Mouse (Mus musculus): Measurements from ENCODE around the gene Adat1. TPM values are rescaled to one million over a fixed set of nuclear protein-coding genes. Genes with fewer than 3 reads are reported as not detected.

The Adat1 gene
- total RNA-seq, 1 experiment: 11.0 TPM

DNA sequence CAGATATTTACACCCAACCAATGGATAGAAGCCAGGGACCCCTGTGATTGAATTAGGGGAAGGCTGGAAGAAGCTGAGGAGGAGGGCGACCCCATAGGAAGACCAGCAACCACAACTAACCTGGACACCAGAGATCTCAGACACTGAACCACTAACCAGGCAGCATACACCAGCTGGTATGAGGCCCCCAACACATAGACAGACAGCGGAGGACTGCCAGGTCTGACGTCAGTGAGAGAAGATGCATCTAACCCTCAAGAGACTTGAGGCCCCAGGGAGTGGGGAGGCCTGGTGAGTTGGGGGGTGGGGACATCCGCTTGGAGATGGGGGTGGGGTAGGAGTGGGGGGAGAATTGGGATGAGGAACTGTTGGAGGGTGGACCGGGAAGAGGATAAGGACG is 38.6 kb upstream of the Adat1 start:
- Histone ChIP-seq H3K27ac (ENCODE audit: insufficient read depth, low read depth, low read length, poor library complexity, severe bottlenecking) (no peak overlapping the region), H3K9me3 (ENCODE audit: control insufficient read depth, insufficient read depth, low read depth, low read length) (no peaks in the 10 kb centered on the region), H3K9ac (ENCODE audit: insufficient read depth, low read depth, low read length, poor library complexity, severe bottlenecking) (no peak overlapping the region), H3K4me3 (ENCODE audit: insufficient read depth in 1 of 2, low read depth in 1 of 2, low read length in 2 of 2, poor library complexity in 1 of 2, severe bottlenecking in 1 of 2) (no peak overlapping the region), H3K36me3 (ENCODE audit: control insufficient read depth, insufficient read depth, low read length, poor library complexity, severe bottlenecking) (no peaks in the 10 kb centered on the region), H3K4me1 (ENCODE audit: control insufficient read depth in 2 of 2, insufficient read depth in 2 of 2, low read length in 2 of 2, poor library complexity in 1 of 2) (peaks cover 4 to 10% of the 10 kb centered on the region in 2 experiments; a peak in 3 of 4 replicates)
- DNase-seq (ENCODE audit: low read depth, low spot score): no peak
- in situ Hi-C loops (cut with MboI; ENCODE audit: low sequenced_read_pairs in 2 of 2, unreplicated experiment in 2 of 2): no loop called here
- no peak for TF ChIP-seq ZC3H11A (IDR thresholded peaks at IDR 0.05; ENCODE audit: borderline replicate concordance, low read depth, low read length)
- no peak for TF ChIP-seq ZNF384 (IDR thresholded peaks at IDR 0.05; ENCODE audit: low read depth, low read length)
- TF ChIP-seq HCFC1 (IDR thresholded peaks at IDR 0.05; ENCODE audit: borderline replicate concordance, insufficient read depth, low read length): no peak
- TF ChIP-seq CHD2 (IDR thresholded peaks at IDR 0.05; ENCODE audit: low read depth, low read length): no peak

- Histone ChIP-seq H3K9me3 (ENCODE audit: control insufficient read depth, insufficient read depth, low read depth, low read length) (no peaks in the 10 kb centered on the region), H3K9ac (ENCODE audit: insufficient read depth, low read depth, low read length, poor library complexity, severe bottlenecking) (no peak overlapping the region), H3K36me3 (ENCODE audit: control insufficient read depth, insufficient read depth, low read length, poor library complexity, severe bottlenecking) (no peaks in the 10 kb centered on the region), H3K4me3 (ENCODE audit: insufficient read depth in 1 of 2, low read depth in 1 of 2, low read length in 2 of 2, poor library complexity in 1 of 2, severe bottlenecking in 1 of 2) (no peak overlapping the region), H3K27ac (ENCODE audit: insufficient read depth, low read depth, low read length, poor library complexity, severe bottlenecking) (no peak overlapping the region), H3K4me1 (ENCODE audit: control insufficient read depth in 2 of 2, insufficient read depth in 2 of 2, low read length in 2 of 2, poor library complexity in 1 of 2) (peaks cover 4 to 10% of the 10 kb centered on the region in 2 experiments; a peak in 3 of 4 replicates)
- no peak for TF ChIP-seq HCFC1 (IDR thresholded peaks at IDR 0.05; ENCODE audit: borderline replicate concordance, insufficient read depth, low read length)
- TF ChIP-seq MAFK (IDR thresholded peaks at IDR 0.05; ENCODE audit: insufficient read depth, low read depth, low read length): no peak
- no peak for TF ChIP-seq ZC3H11A (IDR thresholded peaks at IDR 0.05; ENCODE audit: borderline replicate concordance, low read depth, low read length)
- TF ChIP-seq CHD2 (IDR thresholded peaks at IDR 0.05; ENCODE audit: low read depth, low read length): no peak
- TF ChIP-seq ZNF384 (IDR thresholded peaks at IDR 0.05; ENCODE audit: low read depth, low read length): no peak
- in situ Hi-C loops (cut with MboI; ENCODE audit: low sequenced_read_pairs in 2 of 2, unreplicated experiment in 2 of 2): no loop called here
- no peak for DNase-seq (ENCODE audit: low read depth, low spot score)
Measured at GRCm38 (mm10) chr8:112029455-112029854, 37.4 kb upstream of the Adat1 start.

DNA sequence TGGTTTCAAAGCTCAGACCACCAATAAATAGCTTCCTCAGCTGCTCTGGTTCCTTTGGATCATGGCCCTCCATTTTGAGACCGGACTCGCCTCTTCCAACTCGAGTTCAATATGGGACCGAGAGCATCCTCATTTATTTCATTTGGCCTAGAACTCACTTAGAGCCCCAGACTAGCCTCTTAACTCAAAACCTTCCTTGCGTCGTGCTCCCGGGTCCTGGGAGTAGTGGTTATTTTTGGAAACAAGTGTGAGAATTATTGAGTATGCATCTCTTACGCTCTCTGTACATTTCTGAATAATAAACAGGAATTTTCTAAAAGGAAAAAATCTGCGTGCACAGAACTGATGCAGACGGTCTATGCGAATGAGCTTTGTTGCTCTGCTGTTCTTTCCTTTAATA is 22.8 kb upstream of the Adat1 start, which contains the start of gene Gm6793:
Gene Gm6793 (minus strand): TSS at position 101 of the 400 bp plus-strand sequence.
- H3K36me3 ChIP-seq (ENCODE audit: control insufficient read depth, insufficient read depth, low read length, poor library complexity, severe bottlenecking): peaks cover 8% of the 10 kb centered on the region
- no peak within 1 kb of the TSS for H3K27ac ChIP-seq (ENCODE audit: insufficient read depth, low read depth, low read length, poor library complexity, severe bottlenecking)
- no peaks in the 10 kb centered on the region for H3K9me3 ChIP-seq (ENCODE audit: control insufficient read depth, insufficient read depth, low read depth, low read length)
- H3K4me3 ChIP-seq (ENCODE audit: insufficient read depth in 1 of 2, low read depth in 1 of 2, low read length in 2 of 2, poor library complexity in 1 of 2, severe bottlenecking in 1 of 2): no peak within 1 kb of the TSS
- in situ Hi-C loops (cut with MboI; ENCODE audit: low sequenced_read_pairs in 2 of 2, unreplicated experiment in 2 of 2): no loop called here
- H3K4me1 ChIP-seq (ENCODE audit: control insufficient read depth in 2 of 2, insufficient read depth in 2 of 2, low read length in 2 of 2, poor library complexity in 1 of 2): peaks cover 0 to 1% of the 10 kb centered on the region in 2 experiments; a peak in 2 of 4 replicates
- TF ChIP-seq CHD2 (IDR thresholded peaks at IDR 0.05; ENCODE audit: low read depth, low read length): no peak
- TF ChIP-seq MAFK (IDR thresholded peaks at IDR 0.05; ENCODE audit: insufficient read depth, low read depth, low read length): no peak
- no peak for TF ChIP-seq ZC3H11A (IDR thresholded peaks at IDR 0.05; ENCODE audit: borderline replicate concordance, low read depth, low read length)
- TF ChIP-seq HCFC1 (IDR thresholded peaks at IDR 0.05; ENCODE audit: borderline replicate concordance, insufficient read depth, low read length): no peak
- no peak for TF ChIP-seq ZNF384 (IDR thresholded peaks at IDR 0.05; ENCODE audit: low read depth, low read length)
- no peak within 1 kb of the TSS for H3K9ac ChIP-seq (ENCODE audit: insufficient read depth, low read depth, low read length, poor library complexity, severe bottlenecking)
- no peak for DNase-seq (ENCODE audit: low read depth, low spot score)

GRCm38 (mm10) chr8:112011816-112012242 is 19.7 kb upstream of the Adat1 start:
- DNase-seq (ENCODE audit: low read depth, low spot score): no peak
- H3K4me3 ChIP-seq (ENCODE audit: insufficient read depth in 1 of 2, low read depth in 1 of 2, low read length in 2 of 2, poor library complexity in 1 of 2, severe bottlenecking in 1 of 2): peak overlapping the region; percentile 89 to 93
- H3K9ac ChIP-seq (ENCODE audit: insufficient read depth, low read depth, low read length, poor library complexity, severe bottlenecking): peak overlapping the region; percentile 89
- no peaks in the 10 kb centered on the region for H3K9me3 ChIP-seq (ENCODE audit: control insufficient read depth, insufficient read depth, low read depth, low read length)
- H3K27ac ChIP-seq (ENCODE audit: insufficient read depth, low read depth, low read length, poor library complexity, severe bottlenecking): no peak overlapping the region
- in situ Hi-C loops (cut with MboI; ENCODE audit: low sequenced_read_pairs in 2 of 2, unreplicated experiment in 2 of 2): no loop called here
- peaks cover 0 to 5% of the 10 kb centered on the region in 2 experiments; a peak in 2 of 4 replicates for H3K4me1 ChIP-seq (ENCODE audit: control insufficient read depth in 2 of 2, insufficient read depth in 2 of 2, low read length in 2 of 2, poor library complexity in 1 of 2)
- H3K36me3 ChIP-seq (ENCODE audit: control insufficient read depth, insufficient read depth, low read length, poor library complexity, severe bottlenecking): peaks cover 2% of the 10 kb centered on the region; the same call in 1 of the 2 replicates
- TF ChIP-seq CHD2 (IDR thresholded peaks at IDR 0.05; ENCODE audit: low read depth, low read length): no peak
- no peak for TF ChIP-seq ZC3H11A (IDR thresholded peaks at IDR 0.05; ENCODE audit: borderline replicate concordance, low read depth, low read length)
- TF ChIP-seq MAFK (IDR thresholded peaks at IDR 0.05; ENCODE audit: insufficient read depth, low read depth, low read length): no peak
- TF ChIP-seq ZNF384 (IDR thresholded peaks at IDR 0.05; ENCODE audit: low read depth, low read length): no peak
- TF ChIP-seq HCFC1 (IDR thresholded peaks at IDR 0.05; ENCODE audit: borderline replicate concordance, insufficient read depth, low read length): no peak

Measured in ES-E14 (cell line).